Mouse (Mus musculus): ENCODE results near the gene Taf8. TPM values are rescaled to one million over a fixed set of nuclear protein-coding genes. Genes with fewer than 3 reads are reported as not detected.

Gene Taf8
- polyA plus RNA-seq, 1 experiment from 2014 or later, result 28.2 TPM

GRCm38 (mm10) chr17:47449432-47449831 lies 52.7 kb downstream of the Taf8 start:
- Histone ChIP-seq H3K27me3 (no peaks in the 10 kb centered on the region), H3K36me3 (no peaks in the 10 kb centered on the region), H3K9me3 (no peaks in the 10 kb centered on the region), H3K9ac (no peak overlapping the region), H3K4me1 (peaks cover 28% of the 10 kb centered on the region), H3K4me3 (no peak overlapping the region), H3K27ac (no peak overlapping the region), H3K4me2 (no peak overlapping the region)
- WGBS, result 46% methylated on average over 5 of the region's 5 CpGs
- no peak for ATAC-seq (ENCODE audit: insufficient number of reproducible peaks, low FRiP score, low TSS enrichment, low read depth)

DNA sequence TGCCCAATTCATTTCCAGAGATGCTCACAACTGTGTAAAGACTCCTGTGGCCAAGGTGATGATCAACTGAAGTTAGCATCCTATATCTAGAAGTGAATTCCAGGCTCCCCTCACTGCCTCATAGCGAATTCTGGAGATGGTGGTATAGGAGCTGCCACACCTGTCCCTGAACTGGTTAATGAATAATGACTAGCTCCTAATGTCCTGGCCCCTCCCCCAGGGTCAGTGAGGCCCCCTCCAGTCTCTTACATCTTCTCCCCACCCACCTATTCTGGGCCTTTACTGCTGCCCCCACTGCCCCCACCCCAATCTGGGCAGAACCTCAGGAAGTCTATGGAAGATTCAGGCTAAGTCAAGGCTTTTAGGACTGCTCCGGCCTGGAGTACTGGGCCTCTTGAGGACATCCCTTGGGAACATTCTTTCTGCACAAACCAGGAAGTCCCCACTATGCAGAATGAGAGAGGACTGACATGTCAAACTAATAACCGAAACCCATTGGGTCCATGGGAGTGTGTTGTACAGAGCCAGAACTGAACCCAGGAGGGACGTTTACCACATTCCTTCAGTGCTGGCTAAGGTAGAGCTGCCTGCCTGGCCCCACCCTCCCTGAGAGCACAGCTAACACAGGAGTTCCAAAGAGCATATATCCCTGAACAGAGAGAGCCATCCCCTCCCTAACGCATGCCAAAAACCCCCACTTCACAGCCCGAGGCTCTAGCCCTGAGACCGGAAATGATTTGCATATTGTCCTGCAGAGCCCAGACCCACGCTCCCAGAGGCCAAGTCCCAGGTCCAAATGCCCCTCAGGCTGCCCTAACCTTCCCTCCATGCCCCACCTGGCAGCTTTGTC lies 53.3 kb downstream of the Taf8 start:
- no peaks in the 10 kb centered on the region for H3K9me3 ChIP-seq
- H3K9ac ChIP-seq, result no peak overlapping the region
- no peaks in the 10 kb centered on the region for H3K27me3 ChIP-seq
- no peaks in the 10 kb centered on the region for H3K36me3 ChIP-seq
- H3K4me1 ChIP-seq, result peaks cover 28% of the 10 kb centered on the region
- 33% methylated on average over 8 of the region's 8 CpGs for WGBS
- no peak for ATAC-seq (ENCODE audit: insufficient number of reproducible peaks, low FRiP score, low TSS enrichment, low read depth)
- no peak overlapping the region for H3K27ac ChIP-seq
- no peak overlapping the region for H3K4me2 ChIP-seq
- no peak overlapping the region for H3K4me3 ChIP-seq

- H3K4me1 ChIP-seq, result peaks cover 21% of the 10 kb centered on the region
Observed at GRCm38 (mm10) chr17:47446561-47446960, 55.5 kb downstream of the Taf8 start.

DNA sequence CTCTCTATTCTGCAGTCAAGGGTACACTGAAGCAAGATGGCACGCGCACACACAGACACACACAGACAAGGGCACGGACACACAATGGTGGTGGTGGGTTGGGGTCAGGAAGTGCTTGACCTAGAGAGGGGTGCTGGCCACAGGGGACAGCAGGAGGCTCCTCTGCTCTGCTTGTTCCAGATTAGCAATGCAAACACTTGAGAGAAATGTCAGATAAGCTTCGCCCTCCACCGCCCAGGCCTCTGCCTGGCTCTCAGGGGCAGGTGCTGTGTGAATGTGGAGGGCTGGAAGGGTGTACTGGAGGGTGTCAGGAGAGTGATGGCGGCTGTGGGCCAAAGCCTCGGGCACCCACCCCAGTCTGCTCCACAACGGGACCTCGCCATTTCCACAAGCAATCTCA lies 56.1 kb downstream of the Taf8 start:
- no peaks in the 10 kb centered on the region for H3K9me3 ChIP-seq
- 85% methylated on average over 9 of the region's 9 CpGs for WGBS
- ATAC-seq (ENCODE audit: insufficient number of reproducible peaks, low FRiP score, low TSS enrichment, low read depth), result no peak

More at GRCm38 (mm10) chr17:47446561-47446960, 55.5 kb downstream of the Taf8 start:
- Histone ChIP-seq H3K9ac (no peak overlapping the region), H3K27me3 (no peaks in the 10 kb centered on the region), H3K9me3 (no peaks in the 10 kb centered on the region), H3K27ac (no peak overlapping the region), H3K36me3 (no peaks in the 10 kb centered on the region), H3K4me2 (no peak overlapping the region), H3K4me3 (no peak overlapping the region)
- no peak for ATAC-seq (ENCODE audit: insufficient number of reproducible peaks, low FRiP score, low TSS enrichment, low read depth)
- WGBS, result 89% methylated on average over 11 of the region's 11 CpGs

DNA sequence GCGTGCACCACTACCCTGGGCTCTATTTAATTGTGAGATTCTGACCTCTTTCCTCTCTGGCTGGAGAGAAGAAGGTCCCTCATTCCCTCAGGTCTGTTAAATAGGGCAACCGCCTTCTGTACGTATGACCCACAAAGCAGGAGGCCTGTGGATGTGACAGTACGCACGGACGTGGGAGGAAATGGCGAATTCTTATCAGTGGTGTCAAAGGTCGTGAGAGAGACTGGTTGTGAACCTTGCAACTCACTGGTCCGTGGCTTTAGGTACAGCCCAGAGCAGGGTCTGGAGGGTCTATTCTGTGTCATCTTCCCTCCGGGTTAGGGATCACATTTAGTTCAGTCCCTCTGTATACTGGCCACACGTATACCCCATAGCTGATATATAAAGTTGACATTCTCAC lies 56.6 kb downstream of the Taf8 start:
- no peak for ATAC-seq (ENCODE audit: insufficient number of reproducible peaks, low FRiP score, low TSS enrichment, low read depth)
- 0 out of 2 replicates have a peak, but pooled peaks cover under 1% of the 10 kb centered on the region for H3K27me3 ChIP-seq
- H3K36me3 ChIP-seq, result no peaks in the 10 kb centered on the region
- H3K4me2 ChIP-seq, result no peak overlapping the region
- H3K9me3 ChIP-seq, result no peaks in the 10 kb centered on the region
- H3K27ac ChIP-seq, result no peak overlapping the region
- WGBS, result 78% methylated on average over 11 of the region's 11 CpGs
- peaks cover 23% of the 10 kb centered on the region for H3K4me1 ChIP-seq
- H3K4me3 ChIP-seq, result no peak overlapping the region
- no peak overlapping the region for H3K9ac ChIP-seq

More for the DNA sequence above, 56.1 kb downstream of the Taf8 start:
- Histone ChIP-seq H3K4me1 (peaks cover 22% of the 10 kb centered on the region), H3K36me3 (no peaks in the 10 kb centered on the region), H3K9ac (no peak overlapping the region), H3K4me3 (no peak overlapping the region), H3K27ac (no peak overlapping the region), H3K27me3 (no peaks in the 10 kb centered on the region), H3K4me2 (no peak overlapping the region)

GRCm38 (mm10) chr17:47444113-47444512 lies 58.0 kb downstream of the Taf8 start:
- Histone ChIP-seq H3K36me3 (no peaks in the 10 kb centered on the region), H3K4me3 (no peak overlapping the region), H3K4me1 (peaks cover 19% of the 10 kb centered on the region), H3K4me2 (no peak overlapping the region), H3K9me3 (no peaks in the 10 kb centered on the region), H3K27ac (no peak overlapping the region), H3K27me3 (peaks cover 8% of the 10 kb centered on the region; the same call in 1 of the 2 replicates), H3K9ac (no peak overlapping the region)
- 68% methylated on average over 6 of the region's 6 CpGs for WGBS
- ATAC-seq (ENCODE audit: insufficient number of reproducible peaks, low FRiP score, low TSS enrichment, low read depth), result no peak

DNA sequence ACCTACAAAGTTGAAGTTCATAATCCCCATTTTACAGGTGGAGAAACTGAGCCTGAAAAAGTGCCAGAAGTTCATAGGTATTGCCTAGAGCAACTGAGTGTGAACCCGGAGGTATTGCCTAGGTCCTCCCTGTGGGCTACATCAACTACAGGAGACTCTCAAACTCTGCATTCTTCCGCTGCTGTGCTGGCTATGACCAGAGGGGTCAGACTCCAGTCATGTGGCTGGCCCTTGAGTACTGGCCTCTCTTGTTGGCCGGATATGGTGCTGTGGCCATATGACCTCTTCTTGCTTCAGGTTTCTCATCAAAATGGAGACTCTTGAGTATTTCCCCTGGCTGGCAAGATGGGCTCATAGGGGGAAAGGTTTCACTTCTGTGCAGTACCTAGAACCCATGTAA lies 59.8 kb downstream of the Taf8 start:
- ATAC-seq (ENCODE audit: insufficient number of reproducible peaks, low FRiP score, low TSS enrichment, low read depth), result no peak
- 77% methylated on average over 3 of the region's 3 CpGs for WGBS
- H3K9ac ChIP-seq, result no peak overlapping the region

DNA sequence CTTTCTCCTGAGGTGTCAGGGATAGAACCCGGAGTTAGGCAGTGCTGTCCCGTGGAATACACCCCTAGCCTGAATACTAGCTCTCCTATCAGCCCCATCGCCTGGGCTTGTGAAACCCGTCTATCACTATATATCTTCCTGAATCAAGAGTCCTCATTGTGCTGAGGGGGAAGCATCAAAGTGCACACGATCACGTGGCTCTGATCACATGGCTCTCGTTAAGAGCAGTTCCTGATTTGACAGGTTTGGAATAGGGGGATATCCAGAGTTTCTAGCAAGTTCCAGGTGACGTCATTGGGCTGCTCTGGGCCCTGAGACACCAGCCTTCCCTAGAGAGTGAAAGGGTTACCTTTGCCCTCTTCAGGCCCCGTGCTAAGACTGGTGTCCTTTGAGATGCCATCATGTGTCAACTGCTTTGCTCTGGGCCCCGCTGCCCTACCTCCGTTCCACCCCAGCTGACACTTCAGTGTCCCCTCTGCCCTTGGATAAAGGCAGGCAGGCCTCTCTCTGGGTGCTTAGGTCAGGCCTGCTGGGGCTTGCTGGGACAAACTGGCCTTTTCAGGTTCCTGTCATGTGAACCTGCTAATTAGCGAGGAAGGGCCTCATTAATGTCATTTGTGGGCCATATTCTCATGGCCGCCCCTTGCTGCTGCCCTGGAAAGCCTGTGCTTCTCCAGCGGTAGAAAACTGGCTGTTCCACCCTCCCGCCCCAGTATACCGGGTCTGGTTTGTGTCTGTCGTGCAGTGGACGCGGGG lies 60.6 kb downstream of the Taf8 start:
- no peak overlapping the region for H3K4me2 ChIP-seq
- no peak for ATAC-seq (ENCODE audit: insufficient number of reproducible peaks, low FRiP score, low TSS enrichment, low read depth)
- no peak overlapping the region for H3K9ac ChIP-seq
- H3K36me3 ChIP-seq, result no peaks in the 10 kb centered on the region
- H3K9me3 ChIP-seq, result no peaks in the 10 kb centered on the region
- WGBS, result 48% methylated on average over 19 of the region's 19 CpGs
- peaks cover 34% of the 10 kb centered on the region for H3K27me3 ChIP-seq
- no peak overlapping the region for H3K4me3 ChIP-seq
- H3K27ac ChIP-seq, result no peak overlapping the region
- peaks cover 19% of the 10 kb centered on the region for H3K4me1 ChIP-seq

More for the DNA sequence above, 59.8 kb downstream of the Taf8 start:
- Histone ChIP-seq H3K36me3 (no peaks in the 10 kb centered on the region), H3K4me1 (peaks cover 12% of the 10 kb centered on the region), H3K27ac (no peak overlapping the region), H3K4me2 (no peak overlapping the region), H3K4me3 (no peak overlapping the region), H3K9me3 (no peaks in the 10 kb centered on the region), H3K27me3 (peaks cover 26% of the 10 kb centered on the region)

DNA sequence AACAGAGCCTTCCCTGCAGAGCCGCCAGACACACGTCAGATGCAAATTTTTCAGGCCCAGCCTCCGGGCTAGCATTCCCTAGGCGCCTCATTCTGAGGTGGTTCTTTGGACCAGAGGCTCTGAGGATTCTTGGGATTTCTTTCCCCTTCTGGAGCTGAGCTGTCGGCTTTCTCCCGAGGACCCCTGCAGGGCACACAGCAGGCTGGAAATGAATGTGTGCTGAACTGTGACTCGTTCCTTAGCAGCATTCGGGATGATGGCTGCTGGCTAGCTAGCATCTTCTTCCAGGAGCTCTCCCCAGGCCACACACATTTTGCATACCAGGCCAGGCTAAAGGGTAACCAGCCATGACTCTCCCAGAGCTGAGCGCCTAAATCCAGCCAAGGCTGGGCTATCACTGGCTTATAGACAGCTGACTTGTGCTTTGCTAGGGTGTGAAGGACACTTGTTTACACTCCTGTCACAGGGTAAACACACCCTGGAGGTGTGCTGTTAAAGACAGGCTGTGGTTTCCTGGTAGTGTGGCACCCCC lies 61.7 kb downstream of the Taf8 start:
- Histone ChIP-seq H3K9ac (no peak overlapping the region), H3K9me3 (no peaks in the 10 kb centered on the region), H3K36me3 (no peaks in the 10 kb centered on the region), H3K4me1 (peaks cover 24% of the 10 kb centered on the region), H3K4me2 (no peak overlapping the region), H3K27ac (no peak overlapping the region; the same call in 1 of the 2 replicates), H3K27me3 (peaks cover 42% of the 10 kb centered on the region), H3K4me3 (no peak overlapping the region)
- WGBS, result 10% methylated on average over 9 of the region's 9 CpGs
- ATAC-seq (ENCODE audit: insufficient number of reproducible peaks, low FRiP score, low TSS enrichment, low read depth), result no peak

GRCm38 (mm10) chr17:47439396-47440028 lies 62.6 kb downstream of the Taf8 start:
- Histone ChIP-seq H3K4me1 (peaks cover 24% of the 10 kb centered on the region), H3K9ac (no peak overlapping the region), H3K4me2 (no peak overlapping the region), H3K36me3 (no peaks in the 10 kb centered on the region), H3K27me3 (peaks cover 42% of the 10 kb centered on the region), H3K27ac (no peak overlapping the region), H3K4me3 (no peak overlapping the region), H3K9me3 (no peaks in the 10 kb centered on the region)
- no peak for ATAC-seq (ENCODE audit: insufficient number of reproducible peaks, low FRiP score, low TSS enrichment, low read depth)
- 43% methylated on average over 9 of the region's 9 CpGs for WGBS

DNA sequence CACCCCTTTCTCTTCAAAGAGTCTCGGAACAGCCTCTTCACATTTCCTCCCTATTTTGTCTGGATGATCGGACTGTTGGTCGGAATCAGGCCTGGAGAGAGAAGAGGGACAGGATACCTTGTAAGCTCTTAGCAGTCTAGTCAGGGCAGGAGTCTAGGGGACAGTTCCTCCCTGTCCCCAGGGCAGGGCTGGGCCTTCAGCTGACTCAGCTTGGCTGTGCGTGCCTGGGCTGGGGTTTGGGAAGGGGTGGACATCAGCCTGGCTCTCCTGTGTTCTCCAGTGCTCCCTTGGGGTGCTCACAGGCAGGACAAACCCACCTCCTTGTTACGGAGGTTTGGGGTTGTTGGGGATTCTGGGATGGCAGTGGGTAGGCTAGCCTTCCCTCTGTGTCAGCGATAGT lies 63.5 kb downstream of the Taf8 start:
- Histone ChIP-seq H3K4me1 (peaks cover 24% of the 10 kb centered on the region), H3K9ac (no peak overlapping the region), H3K9me3 (no peaks in the 10 kb centered on the region), H3K4me2 (0 out of 2 replicates have a peak overlapping the region, but pooled peaks have one; percentile 8), H3K27ac (no peak overlapping the region), H3K27me3 (peaks cover 42% of the 10 kb centered on the region), H3K36me3 (no peaks in the 10 kb centered on the region), H3K4me3 (no peak overlapping the region)
- no peak for ATAC-seq (ENCODE audit: insufficient number of reproducible peaks, low FRiP score, low TSS enrichment, low read depth)
- 56% methylated on average over 6 of the region's 6 CpGs for WGBS

Measured in limb, embryonic 15.5 days (tissue).